Mouse (Mus musculus) lung, postnatal 0 days (tissue): ENCODE data around the gene Zfp609. TPM values are rescaled to one million over a fixed set of nuclear protein-coding genes. Genes with fewer than 3 reads are reported as not detected.
"Not testable (repeated sequence)": the region's sequence is repeated elsewhere in the genome, so short reads cannot be mapped to it uniquely, and the experiment has no call there.

Experiments
- ATAC-seq: fragments of 200-750 bp; cut with Nextera tagmentation; 2 replicates; pipeline ENCODE4 v1.8.0; 2017; ENCODE audit warnings: moderate library complexity
- DNase-seq: peaks from one replicate; pipeline ENCODE4 v3.0.0-alpha.2; 2016; ENCODE audit warnings: low spot score
- H3K27ac ChIP-seq: fragments of 300-500 bp; sonication (generic); 2 replicates; pipeline ENCODE4 v1.5.1; 2014; ENCODE audit warnings: antibody characterized with exemption, mild to moderate bottlenecking, low read length, mixed read lengths
- H3K27me3 ChIP-seq: fragments of 300-500 bp; sonication (generic); replicated peaks from 2 replicates; pipeline ENCODE4 v1.6.1; 2014; ENCODE audit warnings: low read length, mixed read lengths; ENCODE audit not compliant: insufficient read depth
- H3K36me3 ChIP-seq: fragments of 300-500 bp; sonication (generic); 2 replicates; pipeline ENCODE4 v1.6.1; 2014; ENCODE audit warnings: low read length, mixed read lengths; ENCODE audit not compliant: insufficient read depth
- H3K4me1 ChIP-seq: fragments of 300-500 bp; sonication (generic); 2 replicates; pipeline ENCODE4 v1.6.1; 2014; ENCODE audit warnings: antibody characterized with exemption, low read depth, low read length, mixed read lengths; ENCODE audit not compliant: insufficient read depth
- H3K4me2 ChIP-seq: fragments of 300-500 bp; sonication (generic); replicated peaks from 2 replicates; pipeline ENCODE4 v1.6.1; 2014; ENCODE audit warnings: low read depth, mild to moderate bottlenecking, low read length, moderate library complexity, mixed read lengths
- H3K4me3 ChIP-seq: fragments of 300-500 bp; sonication (generic); 2 replicates; pipeline ENCODE4 v1.5.1; 2014; ENCODE audit warnings: low read depth, low read length
- H3K9ac ChIP-seq: fragments of 300-500 bp; sonication (generic); replicated peaks from 2 replicates; pipeline ENCODE4 v1.6.1; 2014; ENCODE audit warnings: low read depth, mild to moderate bottlenecking
- H3K9me3 ChIP-seq: fragments of 300-500 bp; sonication (generic); 2 replicates; pipeline ENCODE4 v1.6.1; 2016; ENCODE audit warnings: low read length, mixed read lengths
- CTCF ChIP-seq: IDR thresholded peaks from 2 replicates; pipeline ENCODE4 v1.5.1; 2016; ENCODE audit warnings: antibody characterized with exemption, mild to moderate bottlenecking
- EP300 ChIP-seq: IDR thresholded peaks from 2 replicates; pipeline ENCODE4 v1.6.1; 2016; ENCODE audit warnings: antibody characterized with exemption, mild to moderate bottlenecking, control low read depth
- WGBS: fragments of 180-500 bp; shearing (Covaris S2); extraction: QIAGEN DNeasy Blood & Tissue Kit; methylation state at CpG from one replicate; pipeline ENCODE4 v1.1.7; 2014; 5-methylcytosine and 5-hydroxymethylcytosine counted together
- polyA plus RNA-seq: library from polyadenylated mRNA; unstranded; fragments of >200 nt; fragmentation: Nextera tagmentation; extraction: Ambion mirVana; gene quantifications from 2 replicates; pipeline ENCODE4 v1.2.1, GENCODE M21; 2015

The Zfp609 gene
- polyA plus RNA-seq, 1 experiment from 2014 or later: 5.0 TPM

DNA sequence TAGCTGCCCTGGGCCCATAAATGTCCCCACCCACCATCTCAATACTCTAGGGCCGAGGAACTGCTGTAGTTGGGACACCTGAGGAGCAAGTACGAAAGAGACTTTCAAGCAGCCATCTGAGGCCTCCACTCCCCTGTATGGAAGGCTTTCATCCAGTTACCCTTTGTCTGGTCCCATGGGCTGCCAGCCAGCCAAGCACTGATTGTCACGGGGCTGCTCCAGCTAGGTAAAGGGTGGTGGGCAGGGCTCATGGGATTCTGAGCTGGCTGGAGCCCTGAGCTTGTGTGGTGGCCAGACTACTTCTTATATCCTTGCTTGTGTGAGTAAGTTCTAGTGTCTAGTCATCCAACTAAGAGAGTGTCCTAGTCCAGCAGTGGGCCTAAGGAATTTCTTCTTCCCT lies 170.1 kb downstream of the Zfp609 start:
- no peak overlapping the region for H3K9ac ChIP-seq
- H3K9me3 ChIP-seq: no peaks in the 10 kb centered on the region
- H3K27me3 ChIP-seq: no peaks in the 10 kb centered on the region
- 88% methylated on average over 3 of the region's 3 CpGs for WGBS
- TF ChIP-seq EP300: no peak
- no peak for TF ChIP-seq CTCF
- H3K36me3 ChIP-seq: no peaks in the 10 kb centered on the region
- no peaks in the 10 kb centered on the region for H3K4me1 ChIP-seq
- DNase-seq (no peak), ATAC-seq (no peak)
- H3K27ac ChIP-seq: no peak overlapping the region
- H3K4me2 ChIP-seq: no peak overlapping the region
- H3K4me3 ChIP-seq: no peak overlapping the region

DNA sequence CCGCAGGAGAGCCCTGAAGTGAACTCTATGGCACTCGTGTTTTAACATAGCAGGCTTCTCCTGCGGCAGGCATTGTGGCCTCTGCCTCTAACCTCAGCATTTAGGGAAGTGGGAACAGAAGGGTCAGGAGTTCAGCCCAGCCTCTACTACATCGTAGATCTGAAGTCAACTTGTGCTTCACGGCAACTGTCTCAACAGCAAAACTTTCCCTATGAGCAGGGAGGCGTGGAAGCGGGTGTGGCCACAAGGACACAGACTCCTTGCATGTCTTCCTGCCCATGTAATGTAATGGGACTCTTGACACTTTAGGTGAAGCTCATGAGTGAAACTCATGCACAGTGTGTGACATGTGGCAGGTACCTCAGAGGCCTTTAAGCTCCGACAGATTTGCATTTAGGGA lies 171.8 kb downstream of the Zfp609 start:
- no peaks in the 10 kb centered on the region for H3K36me3 ChIP-seq
- H3K4me1 ChIP-seq: no peaks in the 10 kb centered on the region
- H3K9me3 ChIP-seq: no peaks in the 10 kb centered on the region
- H3K4me3 ChIP-seq: no peak overlapping the region
- H3K27ac ChIP-seq: no peak overlapping the region
- no peak overlapping the region for H3K9ac ChIP-seq
- 79% methylated on average over 8 of the region's 8 CpGs for WGBS
- H3K27me3 ChIP-seq: no peaks in the 10 kb centered on the region
- TF ChIP-seq EP300 (no peak), CTCF (no peak)
- H3K4me2 ChIP-seq: no peak overlapping the region
- DNase-seq (no peak), ATAC-seq (no peak)

DNA sequence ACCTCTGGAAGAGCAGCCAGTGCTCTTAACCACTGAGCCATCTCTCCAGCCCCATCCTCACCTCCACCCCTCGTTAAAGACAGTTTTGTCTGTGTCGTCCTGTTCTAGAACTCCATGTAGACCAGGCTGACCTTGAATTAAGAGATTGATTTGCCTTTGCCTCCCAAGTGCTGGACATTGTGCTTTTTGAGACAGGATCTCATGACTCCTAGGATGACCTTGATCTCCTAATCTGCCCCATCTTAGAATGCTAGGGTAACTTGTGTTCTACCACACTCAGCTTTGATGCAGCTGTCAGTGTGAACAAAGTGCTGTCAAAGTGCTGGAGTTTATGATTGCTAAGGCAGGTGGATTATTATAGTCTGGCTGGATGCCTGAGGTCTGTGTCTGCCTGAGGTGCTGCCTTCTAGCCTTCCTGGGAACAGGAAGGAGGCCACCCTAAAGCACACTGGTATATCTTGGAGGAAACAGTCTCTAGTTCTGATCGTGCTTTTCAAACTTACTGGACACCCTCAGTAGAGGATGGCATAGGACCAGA lies 172.6 kb downstream of the Zfp609 start:
- Histone ChIP-seq H3K36me3 (no peaks in the 10 kb centered on the region), H3K4me2 (no peak overlapping the region), H3K9me3 (no peaks in the 10 kb centered on the region), H3K27me3 (no peaks in the 10 kb centered on the region), H3K4me1 (no peaks in the 10 kb centered on the region), H3K9ac (no peak overlapping the region), H3K27ac (no peak overlapping the region), H3K4me3 (no peak overlapping the region)
- DNase-seq (no peak), ATAC-seq (no peak)
- TF ChIP-seq EP300 (no peak), CTCF (no peak)
- WGBS: 82% methylated on average over 3 of the region's 3 CpGs

DNA sequence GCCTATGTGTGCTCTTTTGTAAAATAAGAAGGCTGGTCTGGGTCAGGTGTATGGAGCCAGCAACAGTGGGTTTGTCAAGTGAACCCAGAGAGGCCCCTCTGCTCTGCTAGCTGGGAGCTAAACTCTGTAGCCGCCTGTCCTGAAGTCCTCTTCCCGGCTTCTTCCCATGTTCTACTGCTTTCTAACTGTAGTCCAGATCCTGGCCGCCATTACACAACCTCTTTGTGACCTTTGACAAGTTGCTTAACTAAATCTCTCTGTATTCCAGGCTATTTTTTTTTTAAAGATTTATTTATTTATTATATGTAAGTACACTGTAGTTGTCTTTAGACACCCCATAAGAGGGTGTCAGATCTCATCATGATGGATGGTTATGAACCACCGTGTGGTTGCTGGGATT lies 173.6 kb downstream of the Zfp609 start:
- no peaks in the 10 kb centered on the region for H3K27me3 ChIP-seq
- no peak for DNase-seq
- H3K4me2 ChIP-seq: no peak overlapping the region
- H3K4me3 ChIP-seq: no peak overlapping the region
- H3K36me3 ChIP-seq: no peaks in the 10 kb centered on the region
- WGBS: 87% methylated on average over 4 of the region's 4 CpGs
- no peak for TF ChIP-seq EP300
- no peak for TF ChIP-seq CTCF
- H3K9ac ChIP-seq: no peak overlapping the region
- no peak overlapping the region for H3K27ac ChIP-seq
- no peaks in the 10 kb centered on the region for H3K4me1 ChIP-seq
- no peaks in the 10 kb centered on the region for H3K9me3 ChIP-seq
- no peak for ATAC-seq

DNA sequence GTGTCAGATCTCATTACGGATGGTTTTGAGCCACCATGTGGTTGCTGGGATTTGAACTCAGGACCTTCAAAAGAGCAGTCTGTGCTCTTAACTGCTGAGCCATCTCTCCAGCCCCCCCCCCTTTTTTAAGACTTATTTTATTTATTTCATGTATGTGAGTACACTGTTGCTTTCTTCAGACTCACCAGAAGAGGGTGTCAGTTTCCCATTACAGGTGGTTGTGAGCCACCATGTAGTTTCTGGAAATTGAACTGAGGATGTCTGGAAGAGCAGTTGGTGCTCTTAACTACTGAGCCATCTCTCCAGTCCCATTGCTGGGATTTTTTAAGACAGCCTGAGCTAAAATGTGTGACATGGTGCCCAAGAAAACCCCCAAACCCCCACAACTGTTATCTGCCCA lies 175.4 kb downstream of the Zfp609 start:
- H3K36me3 ChIP-seq, H3K9me3 ChIP-seq, H3K27ac ChIP-seq, H3K4me2 ChIP-seq, H3K9ac ChIP-seq, H3K27me3 ChIP-seq, ATAC-seq, DNase-seq, H3K4me1 ChIP-seq, H3K4me3 ChIP-seq: not testable (repeated sequence)
- 70% methylated on average over 1 of the region's 1 CpGs for WGBS
- peak; percentile 47 for TF ChIP-seq CTCF

DNA sequence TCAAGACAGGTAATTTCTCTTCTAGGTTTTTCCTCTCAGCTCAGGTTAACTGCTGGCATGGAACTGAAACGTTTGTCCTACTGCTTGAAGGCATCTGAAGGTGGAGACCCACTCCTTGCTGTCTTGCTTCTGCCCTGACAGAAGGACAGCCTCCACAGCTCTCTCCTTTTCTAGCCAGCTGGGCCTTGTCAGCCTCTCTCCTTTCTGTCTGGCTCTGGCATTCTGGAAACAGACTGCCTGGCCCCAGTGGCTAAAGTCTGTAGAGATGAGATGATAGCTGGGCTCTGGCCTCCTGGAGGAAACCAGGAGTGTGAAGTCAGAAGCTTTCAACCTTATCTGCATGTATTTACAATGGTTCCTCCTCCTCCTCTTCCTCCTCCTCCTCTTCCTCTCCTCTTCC lies 177.4 kb downstream of the Zfp609 start:
- Histone ChIP-seq H3K9ac (no peak overlapping the region), H3K9me3 (no peaks in the 10 kb centered on the region), H3K4me1 (no peaks in the 10 kb centered on the region), H3K27ac (no peak overlapping the region), H3K4me3 (no peak overlapping the region), H3K4me2 (no peak overlapping the region), H3K36me3 (no peaks in the 10 kb centered on the region), H3K27me3 (no peaks in the 10 kb centered on the region)
- WGBS: 10% methylated on average over 1 of the region's 1 CpGs
- TF ChIP-seq EP300: no peak
- no peak for TF ChIP-seq CTCF
- ATAC-seq (peak; percentile 73), DNase-seq (peak; percentile 62)

DNA sequence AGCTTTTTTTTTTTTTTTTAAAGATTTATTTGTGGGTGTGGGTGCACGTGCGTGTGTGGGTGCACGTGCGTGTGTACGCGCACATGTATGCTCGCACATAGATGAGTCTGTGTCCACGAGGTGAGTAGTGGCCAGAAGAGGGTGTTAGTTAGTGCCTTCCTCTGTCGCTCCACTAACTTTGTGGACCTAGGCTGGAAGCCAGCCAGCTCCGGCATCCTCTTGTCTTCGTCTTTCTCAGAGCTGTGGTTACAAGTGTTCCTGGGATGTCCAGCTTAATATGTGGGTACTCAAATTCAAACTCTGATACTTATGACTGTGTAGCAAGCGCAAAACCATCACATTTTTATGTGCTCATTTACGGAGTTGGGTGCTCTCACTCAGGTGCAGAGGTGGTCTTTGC lies 178.6 kb downstream of the Zfp609 start:
- Histone ChIP-seq H3K27me3 (no peaks in the 10 kb centered on the region), H3K9ac (no peak overlapping the region), H3K4me2 (no peak overlapping the region), H3K9me3 (no peaks in the 10 kb centered on the region), H3K4me3 (no peak overlapping the region), H3K4me1 (no peaks in the 10 kb centered on the region), H3K27ac (no peak overlapping the region), H3K36me3 (no peaks in the 10 kb centered on the region)
- ATAC-seq (no peak), DNase-seq (no peak)
- 84% methylated on average over 13 of the region's 13 CpGs for WGBS
- TF ChIP-seq CTCF (no peak), EP300 (no peak)
